Mouse (Mus musculus): Measurements from ENCODE around the gene Cmtm2a. TPM values are rescaled to one million over a fixed set of nuclear protein-coding genes. Genes with fewer than 3 reads are reported as not detected.
"Not testable (repeated sequence)": the region's sequence is repeated elsewhere in the genome, so short reads cannot be mapped to it uniquely, and the experiment has no call there.

Cmtm2a gene
- polyA plus RNA-seq, 1 experiment from 2014 or later: not detected

- no peaks in the 10 kb centered on the region for H3K27me3 ChIP-seq (replicated peaks)
- no peak for ATAC-seq (ENCODE audit: low FRiP score)
- H3K4me3 ChIP-seq (replicated peaks): no peak overlapping the region
- no peaks in the 10 kb centered on the region for H3K4me1 ChIP-seq
- H3K27ac ChIP-seq (replicated peaks): no peak overlapping the region
- H3K9me3 ChIP-seq (replicated peaks): no peaks in the 10 kb centered on the region
- 84% methylated on average over 6 of the region's 6 CpGs for WGBS
- H3K36me3 ChIP-seq: 0 out of 2 replicates have a peak, but pooled peaks cover 4% of the 10 kb centered on the region
- no peak overlapping the region for H3K9ac ChIP-seq (replicated peaks)
- no peak overlapping the region for H3K4me2 ChIP-seq
These were observed 24.0 kb downstream of the Cmtm2a start for GRCm38 (mm10) chr8:104268937-104269440.

- H3K9me3 ChIP-seq (replicated peaks): no peaks in the 10 kb centered on the region
- H3K4me2 ChIP-seq: no peak overlapping the region
- H3K27me3 ChIP-seq (replicated peaks): no peaks in the 10 kb centered on the region
- H3K9ac ChIP-seq (replicated peaks): no peak overlapping the region
- ATAC-seq (ENCODE audit: low FRiP score): no peak
- no peak overlapping the region for H3K27ac ChIP-seq (replicated peaks)
- 0 out of 2 replicates have a peak, but pooled peaks cover 10% of the 10 kb centered on the region for H3K36me3 ChIP-seq
- H3K4me3 ChIP-seq (replicated peaks): no peak overlapping the region
- H3K4me1 ChIP-seq: no peaks in the 10 kb centered on the region
These were observed 24.6 kb downstream of the Cmtm2a start for GRCm38 (mm10) chr8:104268368-104268767.

- H3K27ac ChIP-seq (replicated peaks); ATAC-seq (ENCODE audit: low FRiP score); H3K27me3 ChIP-seq (replicated peaks); H3K4me3 ChIP-seq (replicated peaks); H3K9me3 ChIP-seq (replicated peaks); H3K4me2 ChIP-seq; H3K4me1 ChIP-seq; H3K9ac ChIP-seq (replicated peaks): not testable (repeated sequence)
- 0 out of 2 replicates have a peak, but pooled peaks cover 13% of the 10 kb centered on the region for H3K36me3 ChIP-seq
- WGBS: 95% methylated on average over 22 of the region's 22 CpGs
These were observed 28.6 kb downstream of the Cmtm2a start for GRCm38 (mm10) chr8:104264271-104264935.

GRCm38 (mm10) chr8:104261802-104262201 is 31.2 kb downstream of the Cmtm2a start:
- H3K27ac ChIP-seq (replicated peaks); H3K4me1 ChIP-seq; H3K4me3 ChIP-seq (replicated peaks); H3K9me3 ChIP-seq (replicated peaks); H3K4me2 ChIP-seq; H3K9ac ChIP-seq (replicated peaks); ATAC-seq (ENCODE audit: low FRiP score); H3K27me3 ChIP-seq (replicated peaks): not testable (repeated sequence)
- peaks cover 34% of the 10 kb centered on the region for H3K36me3 ChIP-seq
- 94% methylated on average over 5 of the region's 5 CpGs for WGBS

GRCm38 (mm10) chr8:104253016-104253415 is 40.0 kb downstream of the Cmtm2a start:
- 92% methylated on average over 3 of the region's 3 CpGs for WGBS
- H3K4me3 ChIP-seq (replicated peaks): no peak overlapping the region
- ATAC-seq (ENCODE audit: low FRiP score): no peak

DNA sequence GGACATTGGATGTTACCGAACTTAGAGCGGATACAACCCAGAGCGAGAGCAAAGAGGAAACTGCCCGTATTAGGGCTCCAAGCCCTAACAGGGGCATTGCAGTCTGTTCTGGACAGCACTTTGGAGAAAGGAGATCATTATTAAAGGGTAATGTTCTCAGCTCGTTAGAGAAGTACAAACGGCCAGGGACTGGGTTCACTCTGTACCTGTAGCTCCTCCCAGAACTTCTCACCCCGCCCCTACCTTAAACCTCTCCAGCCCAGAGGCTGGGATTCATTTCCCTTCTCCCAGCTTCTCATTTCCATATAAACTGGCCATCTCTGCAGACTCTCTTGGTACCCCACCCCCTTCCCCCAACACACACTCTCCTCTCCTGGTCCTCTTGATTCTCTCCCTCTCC is 41.5 kb downstream of the Cmtm2a start:
- Histone ChIP-seq H3K27ac (replicated peaks) (no peak overlapping the region), H3K27me3 (replicated peaks) (no peaks in the 10 kb centered on the region), H3K4me1 (peaks cover 32% of the 10 kb centered on the region), H3K36me3 (no peaks in the 10 kb centered on the region), H3K4me3 (replicated peaks) (peak overlapping the region; percentile 73), H3K4me2 (peak overlapping the region; percentile 86), H3K9ac (replicated peaks) (peak overlapping the region; percentile 70), H3K9me3 (replicated peaks) (no peaks in the 10 kb centered on the region)
- WGBS: under 1% methylated on average over 7 of the region's 7 CpGs
- no peak for ATAC-seq (ENCODE audit: low FRiP score)

More at GRCm38 (mm10) chr8:104253016-104253415, 40.0 kb downstream of the Cmtm2a start:
- no peaks in the 10 kb centered on the region for H3K27me3 ChIP-seq (replicated peaks)
- no peak overlapping the region for H3K4me2 ChIP-seq
- H3K27ac ChIP-seq (replicated peaks): no peak overlapping the region
- H3K9ac ChIP-seq (replicated peaks): no peak overlapping the region
- peaks cover 7% of the 10 kb centered on the region for H3K36me3 ChIP-seq
- peaks cover 18% of the 10 kb centered on the region for H3K4me1 ChIP-seq
- H3K9me3 ChIP-seq (replicated peaks): 0 out of 2 replicates have a peak, but pooled peaks cover 1% of the 10 kb centered on the region

GRCm38 (mm10) chr8:104250439-104251367 is 42.3 kb downstream of the Cmtm2a start, which contains the start of gene Cklf:
TSS of gene Cklf (plus strand) at chr8:104250861.
- H3K4me3 ChIP-seq (replicated peaks): peak within 1 kb of the TSS; percentile 73
- H3K27me3 ChIP-seq (replicated peaks): no peaks in the 10 kb centered on the region
- ATAC-seq (ENCODE audit: low FRiP score): peak; percentile 84
- H3K4me1 ChIP-seq: peaks cover 32% of the 10 kb centered on the region
- peak within 1 kb of the TSS; percentile 76 for H3K27ac ChIP-seq (replicated peaks)
- WGBS: 4% methylated on average over 41 of the region's 41 CpGs
- no peaks in the 10 kb centered on the region for H3K9me3 ChIP-seq (replicated peaks)
- H3K9ac ChIP-seq (replicated peaks): peak within 1 kb of the TSS; percentile 70
- H3K4me2 ChIP-seq: peak within 1 kb of the TSS; percentile 86
- no peaks in the 10 kb centered on the region for H3K36me3 ChIP-seq

GRCm38 (mm10) chr8:104249442-104249996 is 43.5 kb downstream of the Cmtm2a start:
- no peak overlapping the region for H3K27ac ChIP-seq (replicated peaks)
- no peak for ATAC-seq (ENCODE audit: low FRiP score)
- 0 out of 2 replicates have a peak, but pooled peaks cover 7% of the 10 kb centered on the region for H3K36me3 ChIP-seq
- no peaks in the 10 kb centered on the region for H3K27me3 ChIP-seq (replicated peaks)
- H3K9me3 ChIP-seq (replicated peaks): no peaks in the 10 kb centered on the region
- no peak overlapping the region for H3K4me2 ChIP-seq
- WGBS: 84% methylated on average over 7 of the region's 7 CpGs
- peaks cover 32% of the 10 kb centered on the region for H3K4me1 ChIP-seq
- no peak overlapping the region for H3K9ac ChIP-seq (replicated peaks)
- H3K4me3 ChIP-seq (replicated peaks): no peak overlapping the region

DNA sequence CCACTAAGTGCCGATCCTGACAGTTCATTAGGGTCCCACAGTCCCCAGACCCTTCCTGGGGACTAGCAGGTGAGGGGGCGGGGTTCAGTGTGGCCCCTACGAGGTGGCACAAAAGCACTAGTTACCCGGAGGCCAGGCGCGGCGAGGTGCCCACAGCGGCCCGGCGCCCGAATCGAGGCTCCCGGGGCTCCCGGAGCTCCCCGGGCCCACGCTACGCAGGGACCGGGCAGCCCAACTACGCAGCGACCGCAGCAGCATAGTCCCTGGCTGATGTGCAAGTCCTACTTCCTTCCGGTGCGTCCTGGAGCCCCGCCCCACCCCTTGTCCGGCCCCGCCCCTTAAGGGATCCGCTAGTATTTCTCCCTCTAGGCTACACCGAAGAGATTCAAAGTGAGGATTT is 44.7 kb downstream of the Cmtm2a start, which contains the start of gene Tk2:
Tk2 (minus strand) TSS at position 283 of the 400 bp plus-strand sequence.
- peak within 1 kb of the TSS; percentile 90 for H3K4me3 ChIP-seq (replicated peaks)
- no peaks in the 10 kb centered on the region for H3K27me3 ChIP-seq (replicated peaks)
- peaks cover 9% of the 10 kb centered on the region; the same call in 1 of the 2 replicates for H3K36me3 ChIP-seq
- H3K27ac ChIP-seq (replicated peaks): peak within 1 kb of the TSS; percentile 72
- peak; percentile 94 for ATAC-seq (ENCODE audit: low FRiP score)
- peaks cover 32% of the 10 kb centered on the region for H3K4me1 ChIP-seq
- no peaks in the 10 kb centered on the region for H3K9me3 ChIP-seq (replicated peaks)
- peak within 1 kb of the TSS; percentile 85 for H3K4me2 ChIP-seq
- under 1% methylated on average over 28 of the region's 28 CpGs for WGBS
- peak within 1 kb of the TSS; percentile 91 for H3K9ac ChIP-seq (replicated peaks)

- peak overlapping the region; percentile 91 for H3K9ac ChIP-seq (replicated peaks)
- peak overlapping the region; percentile 90 for H3K4me3 ChIP-seq (replicated peaks)
- H3K4me1 ChIP-seq: peaks cover 32% of the 10 kb centered on the region
- WGBS: 4% methylated on average over 11 of the region's 11 CpGs
- peak overlapping the region; percentile 85 for H3K4me2 ChIP-seq
- ATAC-seq (ENCODE audit: low FRiP score): peak; percentile 9; the same call in 1 of the 2 replicates
- H3K27ac ChIP-seq (replicated peaks): peak overlapping the region; percentile 72; the same call in 1 of the 2 replicates
- no peaks in the 10 kb centered on the region for H3K9me3 ChIP-seq (replicated peaks)
- H3K36me3 ChIP-seq: peaks cover 13% of the 10 kb centered on the region
- no peaks in the 10 kb centered on the region for H3K27me3 ChIP-seq (replicated peaks)
These were observed 45.1 kb downstream of the Cmtm2a start for GRCm38 (mm10) chr8:104247908-104248275.

Data from neural tube, embryonic 15.5 days (tissue).